Mouse (Mus musculus) gastrocnemius, postnatal 10 days (tissue): ENCODE measurements around the gene Rarres1. TPM values are rescaled to one million over a fixed set of nuclear protein-coding genes. Genes with fewer than 3 reads are reported as not detected.
A peak's percentile ranks its signal among the peaks of the same experiment; 100 is the strongest.

Source experiments
- DNase-seq: peaks from one replicate; pipeline ENCODE4 v3.0.0; 2021; ENCODE audit warnings: mixed read lengths
- long read RNA-seq, 2 experiments: library from polyadenylated mRNA; stranded (forward); transcript quantifications; one replicate each; pipeline ENCODE4 v2.0.0; 2021
- total RNA-seq, 2 experiments: library from RNA; stranded (reverse); gene quantifications; 2 replicates each; pipeline ENCODE4 v1.2.3; 2021

The Rarres1 gene
- 1 to 10 TPM; 3.2 to 3.3 TPM for total RNA-seq
- long read RNA-seq, experiment 1, transcript Rarres1-201 (6 exons, 1,325 nt), result major isoform, 6 of 6 reads
- long read RNA-seq, experiment 1, partial matches to known transcripts, result 0 of 6 reads
- long read RNA-seq, experiment 1, other reads (novel, unspliced or antisense), result 0 of 6 reads
- long read RNA-seq, experiment 2, partial matches to known transcripts, result 0 of 1 reads
- long read RNA-seq, experiment 2, other reads (novel, unspliced or antisense), result 0 of 1 reads

DNA sequence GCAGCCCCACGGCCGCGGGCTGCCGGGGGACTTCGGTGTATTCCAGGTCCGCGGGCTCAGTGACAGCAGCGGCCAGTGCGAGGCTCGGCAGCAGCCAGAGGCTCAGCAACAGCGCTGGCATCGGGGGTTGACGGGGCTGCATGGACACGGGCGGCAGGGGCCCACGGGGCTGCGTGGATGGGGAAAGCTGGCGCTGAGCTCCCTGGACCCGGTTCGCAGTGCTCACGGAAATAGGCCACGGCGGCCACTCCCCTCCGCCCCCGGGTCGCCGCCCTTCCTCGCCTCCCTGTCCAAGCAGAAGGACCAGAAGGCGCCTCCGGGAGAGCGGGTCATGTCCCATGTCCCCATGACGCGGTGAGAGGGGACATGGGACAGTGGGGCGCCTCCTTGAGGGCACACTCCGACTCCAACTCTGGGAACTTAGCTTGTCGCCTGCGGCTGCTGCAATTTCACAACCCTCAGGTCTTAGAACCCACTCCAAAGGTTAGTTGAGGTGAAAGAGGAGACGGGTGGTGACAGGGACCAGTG is at the start of gene Rarres1:
Gene Rarres1, minus strand, starts transcription at position 250 of the 528 bp plus-strand sequence.
- DNase-seq, result no peak

DNA sequence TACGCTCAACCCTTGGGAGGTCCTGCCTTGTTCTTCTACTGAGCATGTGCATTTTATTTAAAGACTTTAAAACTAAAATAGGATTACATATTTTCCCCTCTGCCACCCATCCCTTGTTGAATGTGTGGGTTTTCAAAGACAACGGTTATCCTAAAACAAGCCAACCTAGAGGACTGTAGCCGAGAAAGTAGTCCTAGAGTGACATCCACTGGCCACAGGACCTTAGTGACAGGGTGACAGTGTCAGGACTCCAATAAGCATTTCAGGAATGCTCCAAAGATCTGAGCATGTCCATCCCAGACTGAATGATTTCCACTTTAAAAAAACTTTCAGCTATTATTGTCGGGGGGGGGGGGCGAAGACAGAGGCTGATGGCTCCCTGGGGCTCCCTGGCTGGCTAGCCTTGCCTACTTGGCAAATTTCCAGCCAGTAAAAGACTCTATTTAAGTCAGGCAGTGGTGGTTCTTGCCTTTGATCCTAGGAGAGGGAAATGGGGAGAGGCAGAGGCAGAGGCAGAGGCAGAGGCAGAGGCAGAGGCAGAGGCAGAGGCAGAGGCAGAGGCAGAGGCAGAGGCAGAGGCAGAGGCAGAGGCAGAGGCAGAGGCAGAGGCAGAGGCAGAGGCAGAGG is 49.5 kb upstream of the Rarres1 start:
- DNase-seq, result no peak

DNA sequence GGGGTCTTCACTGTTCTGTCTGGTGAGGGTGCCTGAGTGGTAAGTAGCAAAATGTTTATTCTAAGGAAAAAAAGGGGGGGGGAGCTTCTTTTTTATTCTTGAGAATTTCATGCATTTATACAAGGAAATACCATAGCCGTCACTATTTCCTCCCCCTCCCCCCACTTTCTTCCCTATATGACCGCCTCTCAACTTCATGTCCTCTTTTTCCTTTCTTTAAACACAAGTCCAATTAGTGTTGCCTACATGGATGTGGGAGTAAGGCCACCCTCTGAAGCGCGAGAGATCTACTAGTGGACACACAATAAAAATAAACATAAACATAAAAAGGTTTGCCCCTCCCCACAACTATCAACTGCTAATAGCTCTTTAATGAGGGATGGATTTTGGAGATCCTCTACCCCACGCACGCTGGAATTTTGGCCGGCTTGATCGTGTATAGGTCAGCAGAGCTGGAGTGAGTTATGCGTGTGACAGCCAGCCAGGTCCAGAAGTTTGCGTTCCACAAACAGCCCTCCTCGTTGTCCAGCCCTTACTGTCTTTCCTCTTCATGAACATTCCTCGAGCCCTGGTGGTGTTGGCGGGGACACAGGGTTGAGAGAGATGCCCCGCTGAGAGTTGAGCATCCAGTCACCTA is 42.5 kb upstream of the Rarres1 start:
- no peak for DNase-seq

DNA sequence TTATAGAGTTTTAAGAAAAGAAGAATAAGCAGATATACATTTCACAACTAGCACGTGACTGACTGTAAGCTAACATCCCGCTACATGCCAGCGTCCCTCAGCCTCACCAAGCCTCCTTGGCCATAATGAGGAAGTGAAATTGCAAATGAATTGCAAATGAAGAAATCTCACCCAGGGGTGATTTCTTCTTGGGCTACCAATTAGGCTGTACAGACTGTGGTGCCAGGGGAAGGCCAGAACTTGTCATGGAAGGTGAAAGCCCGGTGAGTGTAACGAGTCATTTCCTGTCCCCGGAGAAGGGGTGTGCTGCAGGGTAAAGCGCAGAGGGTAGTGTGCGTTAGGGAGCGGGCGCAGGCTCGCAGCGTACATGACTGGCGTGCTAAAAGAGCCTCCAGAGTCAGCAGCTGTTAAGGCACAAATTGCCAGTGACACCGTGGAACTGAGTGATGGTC is 41.9 kb upstream of the Rarres1 start:
- no peak for DNase-seq

DNA sequence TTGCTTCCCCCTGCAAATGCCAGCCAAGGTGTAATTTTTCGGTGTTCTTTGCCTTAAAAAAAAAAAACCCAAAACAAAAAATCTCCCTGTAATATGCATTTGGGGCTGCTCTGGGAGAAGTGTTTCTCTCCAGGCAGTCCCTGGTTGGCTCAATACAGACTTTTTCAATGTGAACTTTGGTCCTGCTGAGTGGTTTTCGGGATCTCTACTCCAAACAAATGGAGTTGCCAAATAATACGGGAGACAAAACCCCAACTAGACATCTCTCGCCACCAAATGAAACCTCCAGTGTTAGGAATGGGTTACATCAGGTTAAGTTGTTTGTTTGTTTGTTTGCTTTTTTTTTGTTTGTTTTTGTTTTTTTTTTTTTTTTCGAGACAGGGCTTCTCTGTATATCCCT is 39.9 kb upstream of the Rarres1 start:
- DNase-seq, result no peak

DNA sequence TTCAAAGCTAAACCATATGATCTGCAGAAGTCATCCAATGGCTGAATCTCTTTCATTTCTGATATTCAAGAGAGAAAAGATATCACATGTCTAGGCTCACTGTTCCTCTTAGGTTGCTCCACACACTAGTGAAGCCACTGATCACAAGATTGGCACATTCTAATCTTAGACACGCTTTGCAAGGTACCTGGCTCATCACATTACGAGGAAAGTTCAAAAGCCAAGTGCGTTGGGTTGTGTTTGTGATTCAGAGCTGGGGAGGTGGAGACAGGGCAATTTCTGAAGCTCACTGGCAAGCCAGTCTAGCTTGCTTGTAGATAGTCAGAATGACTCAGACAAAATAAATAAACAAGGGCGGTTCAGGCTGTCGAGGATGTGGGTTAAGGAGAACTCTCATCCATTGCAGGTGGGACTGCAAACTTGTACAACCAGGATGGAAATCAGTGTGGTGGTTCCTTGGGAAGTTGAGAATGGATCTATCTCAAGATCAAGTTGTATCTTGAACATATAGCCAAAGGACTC is 38.7 kb upstream of the Rarres1 start:
- DNase-seq, result no peak

DNA sequence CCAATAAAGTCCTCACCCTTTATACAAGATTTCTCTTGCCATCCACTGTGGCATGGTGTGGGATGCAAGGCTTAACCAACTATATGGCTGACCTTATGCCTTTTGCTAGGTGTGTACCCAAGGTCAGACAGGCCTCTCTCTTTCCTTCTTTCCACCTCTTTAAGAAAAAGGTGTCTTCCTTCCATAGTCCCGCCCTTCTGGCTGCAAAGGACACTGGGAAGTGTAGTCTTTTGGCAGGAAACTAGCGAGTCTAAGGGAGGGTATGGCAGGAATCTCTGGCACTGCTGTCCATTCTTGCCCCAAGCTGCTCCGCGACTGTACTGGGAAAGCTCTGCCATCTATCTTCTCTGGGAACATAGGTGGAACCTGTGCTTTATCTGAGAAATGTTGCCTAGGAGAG is 38.0 kb upstream of the Rarres1 start:
- DNase-seq, result no peak

DNA sequence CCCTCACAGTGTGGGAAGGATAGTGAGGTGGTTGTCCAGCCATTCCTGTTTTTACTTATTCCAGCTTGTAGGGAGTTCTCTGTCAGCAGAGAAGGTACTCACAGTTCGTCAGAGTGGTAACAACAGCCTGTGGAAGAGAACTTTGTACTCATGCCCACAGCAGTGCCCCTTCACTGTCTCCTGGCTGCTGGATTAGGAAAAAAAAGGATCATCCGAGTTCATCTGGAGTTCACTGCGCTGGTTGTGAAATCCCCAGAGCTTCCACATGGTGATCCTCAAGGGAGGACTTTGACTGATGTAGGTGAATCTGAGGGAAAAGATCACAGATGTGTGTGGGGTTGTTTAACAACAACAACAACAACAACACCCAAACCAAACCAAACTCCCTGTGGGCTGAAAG is 35.9 kb upstream of the Rarres1 start:
- no peak for DNase-seq

DNA sequence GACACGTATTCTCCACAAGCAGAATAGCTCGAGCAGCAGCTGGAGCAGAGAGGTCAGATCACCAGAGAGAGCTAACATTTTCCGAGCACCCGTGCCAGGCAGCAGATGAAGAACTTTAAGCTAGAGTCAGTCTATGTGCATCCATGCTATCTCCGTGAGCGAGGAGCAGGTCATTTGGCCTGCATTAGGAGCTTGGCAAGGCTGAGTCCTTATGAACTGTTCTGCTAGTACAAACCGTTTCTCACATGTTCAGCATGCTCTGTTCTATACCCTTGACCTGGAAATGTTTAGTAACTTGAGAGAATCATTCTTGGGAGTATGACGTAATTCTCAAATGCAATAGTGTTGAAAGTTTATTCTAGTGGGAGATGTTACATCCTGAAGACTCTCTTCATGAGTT is 28.3 kb upstream of the Rarres1 start:
- DNase-seq, result no peak

DNA sequence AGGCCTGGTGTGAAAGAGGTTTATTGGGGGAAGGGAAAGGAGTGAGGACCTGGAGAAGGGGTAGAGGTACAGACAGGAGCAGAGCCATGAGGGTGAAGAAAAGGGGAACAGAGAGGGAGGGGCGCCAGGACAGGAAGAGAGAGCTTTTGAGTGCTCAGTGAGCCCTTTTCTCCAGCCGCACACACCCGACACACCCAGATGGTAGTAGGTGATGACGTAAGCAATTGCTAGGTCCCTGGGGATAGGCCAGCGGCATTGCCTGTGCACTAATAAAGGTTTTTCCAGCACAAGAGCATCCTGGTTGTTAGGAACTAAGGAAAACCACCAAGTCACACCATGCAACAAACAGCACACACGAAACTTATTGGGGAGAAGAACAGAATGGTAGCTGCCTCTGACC is 9.4 kb upstream of the Rarres1 start:
- DNase-seq, result no peak

DNA sequence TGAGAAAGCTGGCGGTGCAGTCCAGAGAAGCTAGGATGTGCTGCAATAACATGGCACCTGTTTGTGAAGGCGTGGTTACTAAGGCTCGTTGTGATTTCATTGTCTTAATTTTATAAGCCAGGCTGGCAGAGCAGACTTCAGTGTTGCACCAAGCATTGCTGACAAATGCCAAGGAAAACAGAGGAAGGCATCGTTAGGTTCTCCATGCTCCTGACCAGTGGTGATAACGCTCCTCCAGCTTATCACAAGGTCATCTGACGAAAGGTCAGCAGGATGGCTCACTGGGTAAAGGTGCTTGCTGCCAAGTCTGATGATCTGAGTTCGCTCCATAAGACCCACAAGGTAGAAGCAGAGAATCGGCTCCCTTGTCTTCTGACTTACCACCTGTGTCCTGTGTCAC is 7.4 kb upstream of the Rarres1 start:
- no peak for DNase-seq

DNA sequence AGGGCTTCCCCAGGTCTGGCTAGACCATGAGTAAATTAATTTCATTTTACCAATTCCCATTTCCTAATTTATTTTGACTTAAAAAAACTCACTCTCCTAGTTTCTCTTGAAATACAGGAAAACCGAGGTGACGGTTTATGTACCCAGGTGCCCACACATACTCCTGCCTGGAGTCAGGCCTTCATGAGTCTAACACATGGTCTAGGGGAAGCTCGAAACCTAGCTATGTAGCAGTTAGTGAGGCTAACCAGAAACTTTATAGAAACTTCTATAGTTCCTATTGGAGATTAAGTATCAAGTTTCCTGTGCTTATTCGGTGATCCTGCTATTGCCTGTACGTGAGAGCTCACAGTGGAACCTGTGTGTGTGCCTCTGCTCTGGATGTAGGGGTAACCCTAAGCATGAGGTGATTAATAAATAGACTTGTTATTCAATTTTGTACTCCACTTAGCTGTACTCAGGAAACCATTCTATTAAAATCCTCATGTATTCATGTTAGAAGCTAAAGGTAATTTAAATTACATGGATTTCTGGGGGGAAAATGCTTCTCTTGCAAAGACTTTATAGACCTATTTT is 5.3 kb upstream of the Rarres1 start:
- no peak for DNase-seq

DNA sequence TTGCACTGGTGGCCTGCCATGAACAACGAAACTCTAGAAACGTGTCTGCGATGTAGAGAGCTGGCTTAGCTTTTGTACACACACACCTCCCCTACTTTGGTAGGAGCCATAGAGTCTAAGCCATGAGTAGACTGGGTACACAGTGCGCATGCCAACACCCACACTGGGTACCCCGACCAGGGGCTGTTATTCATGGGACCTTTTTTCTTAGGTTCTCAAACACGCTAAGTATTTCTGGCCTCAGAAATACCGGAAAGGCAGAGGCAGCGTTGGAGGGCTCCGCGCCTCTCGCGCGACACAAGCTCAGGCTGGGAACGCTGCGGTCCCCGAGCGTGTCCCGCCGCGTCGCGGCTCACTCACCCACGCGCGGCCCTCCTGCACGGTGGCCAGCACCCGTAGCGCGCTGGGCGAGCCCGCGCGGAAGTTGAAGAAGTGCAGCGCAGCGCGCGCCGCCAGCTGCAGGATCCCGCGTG is 486 bp downstream of the Rarres1 start:
- DNase-seq, result peak; percentile 34

DNA sequence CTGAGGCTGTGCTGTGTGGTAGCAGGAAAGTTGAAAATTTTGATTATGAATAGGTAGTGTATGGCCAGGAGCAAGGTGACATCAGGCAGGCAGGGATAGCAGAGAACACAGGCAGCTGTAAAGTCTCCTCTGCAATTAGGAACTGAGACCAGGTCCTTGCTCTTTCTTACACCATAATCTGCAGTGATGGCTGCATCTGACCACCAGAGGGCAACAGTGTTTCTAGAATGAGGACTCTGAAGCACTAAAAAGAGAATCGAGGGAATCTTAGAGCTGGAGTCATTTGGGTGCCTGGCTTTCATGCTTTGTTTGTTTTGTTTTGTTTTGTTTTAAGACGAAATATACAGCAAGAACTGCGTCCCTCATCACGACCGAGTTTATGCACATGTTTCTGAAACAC is 2.5 kb downstream of the Rarres1 start:
- DNase-seq, result peak; percentile 72

DNA sequence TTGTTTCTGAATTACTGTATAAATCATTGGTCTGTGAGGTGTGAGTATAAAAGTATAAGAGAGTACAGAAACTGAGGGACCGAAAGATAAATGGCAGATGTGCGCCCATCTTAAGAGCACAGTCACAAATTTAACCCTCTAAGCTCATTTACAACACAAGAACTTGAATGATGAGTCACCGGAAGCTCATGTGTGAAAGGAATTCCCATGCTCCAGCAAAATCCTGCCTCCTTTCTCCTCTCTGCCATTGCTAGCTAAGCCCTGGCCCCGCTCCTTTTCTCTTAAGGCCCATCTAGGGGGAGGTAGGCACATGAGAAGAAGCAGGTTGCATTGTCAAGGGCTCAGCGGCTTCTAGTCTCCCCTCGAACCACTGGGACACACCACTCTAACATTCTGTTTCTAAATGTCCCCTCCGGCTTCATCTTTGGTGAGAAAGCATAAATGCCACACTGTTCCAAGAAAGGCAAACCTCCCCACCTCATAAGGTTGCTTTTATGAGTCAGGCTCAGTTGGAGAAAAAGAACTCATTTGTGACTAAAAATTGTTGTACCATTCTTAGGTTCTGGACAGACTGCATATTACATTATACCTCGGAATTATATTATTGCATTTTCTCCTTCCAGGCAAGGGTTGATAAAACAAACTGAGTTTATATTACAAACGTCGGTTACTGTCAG is 7.0 kb downstream of the Rarres1 start:
- no peak for DNase-seq

DNA sequence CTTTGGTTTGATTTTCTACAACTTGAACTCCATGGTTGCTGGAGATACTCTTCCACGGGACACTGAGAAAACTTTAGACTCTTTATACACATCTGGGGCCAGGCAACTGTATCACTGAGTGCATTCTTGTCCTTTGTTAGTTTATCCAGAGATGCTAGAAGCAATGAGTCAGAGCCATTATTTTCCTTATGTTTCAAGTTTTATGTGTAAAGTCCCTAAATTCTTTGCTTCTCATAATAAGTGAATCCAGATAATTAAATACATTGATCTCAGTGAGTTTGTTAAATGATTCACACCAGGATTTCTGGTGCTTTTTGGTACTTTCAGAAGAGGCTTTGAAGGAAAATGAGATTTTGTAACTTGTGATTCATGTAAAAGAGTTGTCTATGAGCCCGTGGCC is 10.0 kb downstream of the Rarres1 start:
- DNase-seq, result no peak

DNA sequence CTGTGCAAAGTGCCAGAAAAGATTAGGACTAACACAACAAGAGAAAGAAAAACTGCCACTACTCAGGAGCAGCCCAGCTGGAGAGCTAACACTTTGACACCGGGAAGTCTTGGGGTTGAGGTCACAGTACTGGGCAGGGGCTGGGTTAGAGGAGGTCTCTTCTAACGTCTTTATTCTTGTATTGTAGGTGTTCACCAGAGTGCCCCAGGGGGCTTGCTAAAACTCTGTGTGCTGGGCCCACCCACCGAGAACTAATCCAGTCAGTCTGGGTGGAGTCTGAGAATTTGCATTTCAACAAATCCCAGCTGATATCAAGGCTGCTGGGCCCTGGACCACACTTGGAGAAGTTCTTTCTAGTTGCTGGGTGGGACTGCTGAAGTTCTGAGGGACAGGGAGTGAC is 11.4 kb downstream of the Rarres1 start:
- no peak for DNase-seq

DNA sequence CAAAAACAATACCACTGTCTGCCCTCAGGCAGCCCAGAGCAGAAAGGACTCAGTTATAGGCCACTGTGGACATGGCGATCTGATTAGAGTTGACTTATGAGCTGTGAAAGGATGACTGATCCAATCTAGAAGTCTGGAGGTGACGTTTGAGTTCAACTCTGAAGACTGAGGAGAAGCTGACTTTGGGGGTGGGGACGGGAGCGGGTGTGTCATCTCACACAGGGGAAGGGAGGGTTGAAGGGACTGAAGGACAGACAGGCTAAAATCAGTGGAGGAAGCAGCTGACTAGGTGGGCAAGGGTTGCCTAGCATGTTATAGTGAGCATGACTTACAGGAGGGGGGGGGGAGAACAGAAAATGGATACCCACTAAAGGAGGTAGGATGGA is 15.9 kb downstream of the Rarres1 start:
- DNase-seq, result no peak

DNA sequence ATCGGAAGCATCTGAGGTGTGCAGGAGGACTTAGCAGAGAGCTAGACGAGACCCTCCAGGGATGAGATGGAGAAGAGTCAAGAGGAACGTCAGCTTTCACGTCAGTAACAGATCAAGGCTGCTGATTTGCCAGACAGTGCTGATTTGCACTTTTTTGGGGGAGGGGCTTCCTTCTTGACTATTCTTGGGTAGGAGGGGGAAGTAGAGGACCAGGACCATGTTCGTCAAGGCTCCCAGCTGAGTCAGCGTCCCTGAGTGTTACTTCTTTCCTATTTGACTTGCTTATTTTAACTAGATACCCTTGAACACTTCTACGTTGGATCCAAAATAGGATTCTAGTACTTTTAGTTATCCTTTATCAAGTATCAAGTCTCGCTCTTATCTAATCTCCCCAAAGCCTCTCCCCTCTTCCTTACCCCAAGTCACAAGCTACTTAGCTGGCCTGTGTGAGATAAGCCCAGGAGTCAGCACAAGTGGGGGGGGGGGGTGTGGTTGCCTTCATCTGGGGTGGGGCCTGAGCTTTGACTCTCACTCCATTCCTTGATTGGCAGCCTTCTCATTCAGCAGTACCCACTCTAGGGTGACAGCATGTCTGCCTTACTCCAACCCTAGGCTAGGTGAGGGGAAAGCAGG is 16.4 kb downstream of the Rarres1 start:
- no peak for DNase-seq

DNA sequence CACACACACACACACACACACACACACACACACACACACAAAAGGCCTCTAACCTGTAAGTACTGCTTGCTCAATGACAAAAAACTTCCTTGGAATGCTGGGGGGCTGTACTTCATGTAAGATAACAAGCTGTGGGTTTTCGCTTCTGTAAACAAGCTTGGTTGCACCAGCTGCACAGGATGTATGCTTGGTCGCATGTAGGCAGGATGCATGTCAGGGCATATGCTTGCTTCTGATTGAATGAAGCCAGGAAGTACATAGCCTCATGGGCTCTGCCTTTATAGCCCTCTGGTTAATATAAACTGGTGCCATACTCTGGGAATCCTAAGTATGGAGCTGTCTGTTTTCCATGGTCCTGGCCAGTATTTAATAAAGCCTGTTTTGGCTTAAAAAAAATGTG is 17.3 kb downstream of the Rarres1 start:
- no peak for DNase-seq

DNA sequence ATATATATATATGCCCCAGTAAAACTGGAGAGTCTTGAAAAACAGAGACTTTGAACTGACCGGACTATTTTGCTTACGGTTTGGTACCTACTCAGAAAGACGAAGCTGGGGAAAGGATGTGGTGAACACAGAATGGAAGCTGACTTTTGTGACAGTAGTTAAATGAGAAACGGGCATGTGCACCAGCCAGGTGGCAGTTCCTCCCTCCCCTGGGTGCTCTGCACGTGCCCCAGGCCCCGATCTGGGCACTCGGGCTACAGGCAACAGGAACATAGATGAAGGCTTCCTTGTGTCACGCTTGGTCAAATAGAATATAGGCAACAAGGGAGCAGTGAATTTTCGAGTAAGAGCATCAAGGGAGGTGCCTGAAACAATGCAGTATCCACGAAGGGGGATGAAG is 19.0 kb downstream of the Rarres1 start:
- no peak for DNase-seq

DNA sequence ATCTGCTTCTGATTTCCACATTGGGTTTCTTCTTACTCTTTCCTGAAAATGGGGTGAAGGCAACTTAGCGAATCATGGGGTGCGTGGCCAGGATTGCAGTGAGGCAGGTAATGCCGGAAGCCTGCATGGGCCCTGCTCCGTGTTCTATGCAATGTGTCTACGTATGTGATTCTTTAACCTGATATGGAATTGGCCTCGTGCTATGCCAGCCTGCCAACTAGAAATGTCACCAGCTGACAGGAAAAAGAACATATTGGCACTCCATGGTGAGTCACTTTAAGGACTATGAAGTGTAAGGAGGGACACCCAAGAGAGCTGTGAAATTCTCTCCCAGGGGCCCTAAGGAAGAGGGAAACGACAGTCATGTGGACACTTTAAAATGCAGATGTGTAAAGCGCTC is 22.2 kb downstream of the Rarres1 start:
- no peak for DNase-seq
